Mouse (Mus musculus): ENCODE measurements around the gene Inpp4a. TPM values are rescaled to one million over a fixed set of nuclear protein-coding genes. Genes with fewer than 3 reads are reported as not detected.

Inpp4a gene
- polyA plus RNA-seq, 1 experiment, result 74.6 TPM

- Histone ChIP-seq H3K4me1 (ENCODE audit: control insufficient read depth, insufficient read depth, low read length) (peaks cover 2% of the 10 kb centered on the region; the same call in 1 of the 2 replicates), H3K27ac (ENCODE audit: control insufficient read depth, insufficient read depth, low read depth, low read length) (no peak overlapping the region), H3K4me3 (ENCODE audit: control insufficient read depth, low read depth, low read length) (no peak overlapping the region), H3K36me3 (ENCODE audit: control insufficient read depth, insufficient read depth, low read length) (no peaks in the 10 kb centered on the region), H3K27me3 (ENCODE audit: control insufficient read depth, insufficient read depth, low read length) (no peaks in the 10 kb centered on the region)
- TF ChIP-seq CTCF (IDR thresholded peaks at IDR 0.05; ENCODE audit: control insufficient read depth, insufficient read depth, insufficient replicate concordance, low read depth, low read length), result no peak
- no peak for TF ChIP-seq POLR2A (IDR thresholded peaks at IDR 0.05; ENCODE audit: control insufficient read depth, low read depth, low read length)
These were observed 127.6 kb downstream of the Inpp4a start for GRCm38 (mm10) chr1:37427144-37427875.

- H3K27me3 ChIP-seq (ENCODE audit: control insufficient read depth, insufficient read depth, low read length), result no peaks in the 10 kb centered on the region
- TF ChIP-seq CTCF (IDR thresholded peaks at IDR 0.05; ENCODE audit: control insufficient read depth, insufficient read depth, insufficient replicate concordance, low read depth, low read length) (no peak), POLR2A (IDR thresholded peaks at IDR 0.05; ENCODE audit: control insufficient read depth, low read depth, low read length) (no peak)
- peak overlapping the region; percentile 95 for H3K4me3 ChIP-seq (ENCODE audit: control insufficient read depth, low read depth, low read length)
- H3K36me3 ChIP-seq (ENCODE audit: control insufficient read depth, insufficient read depth, low read length), result no peaks in the 10 kb centered on the region; the same call in 1 of the 2 replicates
- no peak overlapping the region for H3K27ac ChIP-seq (ENCODE audit: control insufficient read depth, insufficient read depth, low read depth, low read length)
- H3K4me1 ChIP-seq (ENCODE audit: control insufficient read depth, insufficient read depth, low read length), result peaks cover 2% of the 10 kb centered on the region; the same call in 1 of the 2 replicates
These were observed 129.2 kb downstream of the Inpp4a start for GRCm38 (mm10) chr1:37428911-37429310.

GRCm38 (mm10) chr1:37429366-37430296 lies 130.0 kb downstream of the Inpp4a start, which contains the start of the genes Coa5 and Unc50:
Gene Coa5 (minus strand): TSS chr1:37430103.
Gene Unc50 (plus strand): TSS chr1:37430139.
- Histone ChIP-seq H3K27me3 (ENCODE audit: control insufficient read depth, insufficient read depth, low read length) (no peaks in the 10 kb centered on the region), H3K4me3 (ENCODE audit: control insufficient read depth, low read depth, low read length) (peak within 1 kb of the TSS; percentile 95), H3K36me3 (ENCODE audit: control insufficient read depth, insufficient read depth, low read length) (no peaks in the 10 kb centered on the region; the same call in 1 of the 2 replicates), H3K4me1 (ENCODE audit: control insufficient read depth, insufficient read depth, low read length) (peaks cover 2% of the 10 kb centered on the region; the same call in 1 of the 2 replicates), H3K27ac (ENCODE audit: control insufficient read depth, insufficient read depth, low read depth, low read length) (peak within 1 kb of the TSS; percentile 79)
- peak; percentile 93 for TF ChIP-seq POLR2A (IDR thresholded peaks at IDR 0.05; ENCODE audit: control insufficient read depth, low read depth, low read length)
- TF ChIP-seq CTCF (IDR thresholded peaks at IDR 0.05; ENCODE audit: control insufficient read depth, insufficient read depth, insufficient replicate concordance, low read depth, low read length), result no peak

- no peak for TF ChIP-seq CTCF (IDR thresholded peaks at IDR 0.05; ENCODE audit: control insufficient read depth, insufficient read depth, insufficient replicate concordance, low read depth, low read length)
- no peak for TF ChIP-seq POLR2A (IDR thresholded peaks at IDR 0.05; ENCODE audit: control insufficient read depth, low read depth, low read length)
- Histone ChIP-seq H3K4me1 (ENCODE audit: control insufficient read depth, insufficient read depth, low read length) (peaks cover 2% of the 10 kb centered on the region; the same call in 1 of the 2 replicates), H3K36me3 (ENCODE audit: control insufficient read depth, insufficient read depth, low read length) (no peaks in the 10 kb centered on the region; the same call in 1 of the 2 replicates), H3K27me3 (ENCODE audit: control insufficient read depth, insufficient read depth, low read length) (no peaks in the 10 kb centered on the region), H3K27ac (ENCODE audit: control insufficient read depth, insufficient read depth, low read depth, low read length) (peak overlapping the region; percentile 52), H3K4me3 (ENCODE audit: control insufficient read depth, low read depth, low read length) (peak overlapping the region; percentile 95)
These were observed 130.7 kb downstream of the Inpp4a start for GRCm38 (mm10) chr1:37430297-37430840.

- H3K27ac ChIP-seq (ENCODE audit: control insufficient read depth, insufficient read depth, low read depth, low read length), result no peak overlapping the region
- H3K27me3 ChIP-seq (ENCODE audit: control insufficient read depth, insufficient read depth, low read length), result no peaks in the 10 kb centered on the region
- TF ChIP-seq POLR2A (IDR thresholded peaks at IDR 0.05; ENCODE audit: control insufficient read depth, low read depth, low read length), result no peak
- TF ChIP-seq CTCF (IDR thresholded peaks at IDR 0.05; ENCODE audit: control insufficient read depth, insufficient read depth, insufficient replicate concordance, low read depth, low read length), result no peak
- H3K4me3 ChIP-seq (ENCODE audit: control insufficient read depth, low read depth, low read length), result no peak overlapping the region
- no peaks in the 10 kb centered on the region; the same call in none of the 2 replicates for H3K36me3 ChIP-seq (ENCODE audit: control insufficient read depth, insufficient read depth, low read length)
- H3K4me1 ChIP-seq (ENCODE audit: control insufficient read depth, insufficient read depth, low read length), result no peaks in the 10 kb centered on the region
These were observed 136.8 kb downstream of the Inpp4a start for GRCm38 (mm10) chr1:37436419-37436818.

- H3K27me3 ChIP-seq (ENCODE audit: control insufficient read depth, insufficient read depth, low read length), result no peaks in the 10 kb centered on the region
- TF ChIP-seq POLR2A (IDR thresholded peaks at IDR 0.05; ENCODE audit: control insufficient read depth, low read depth, low read length), result no peak
- no peak for TF ChIP-seq CTCF (IDR thresholded peaks at IDR 0.05; ENCODE audit: control insufficient read depth, insufficient read depth, insufficient replicate concordance, low read depth, low read length)
These were observed 143.5 kb downstream of the Inpp4a start for GRCm38 (mm10) chr1:37442848-37443835.

More at GRCm38 (mm10) chr1:37442848-37443835, 143.5 kb downstream of the Inpp4a start:
- H3K27ac ChIP-seq (ENCODE audit: control insufficient read depth, insufficient read depth, low read depth, low read length), result no peak overlapping the region
- H3K4me3 ChIP-seq (ENCODE audit: control insufficient read depth, low read depth, low read length), result no peak overlapping the region
- no peaks in the 10 kb centered on the region for H3K4me1 ChIP-seq (ENCODE audit: control insufficient read depth, insufficient read depth, low read length)
- H3K36me3 ChIP-seq (ENCODE audit: control insufficient read depth, insufficient read depth, low read length), result no peaks in the 10 kb centered on the region
